Mouse (Mus musculus) liver, adult 2 months (tissue): ENCODE measurements at regions not wholly inside any gene's neighbourhood (a gene's known extent, or its start where the extent isn't known, plus 50 kb on each side); places are given as distances from the start of the nearest gene placed in this dataset.

Source experiments
- DNase-seq: peaks from one replicate; pipeline ENCODE4 v3.0.0-alpha.2; 2011; ENCODE audit warnings: low read depth, low spot score; ENCODE audit errors: extremely low read depth
- H3K27ac ChIP-seq: fragments of 200-500 bp; replicated peaks from 2 replicates; pipeline ENCODE4 v1.5.1; 2012; ENCODE audit warnings: low read depth, mild to moderate bottlenecking, control low read depth, inconsistent platforms, low read length; ENCODE audit not compliant: insufficient read depth
- H3K27me3 ChIP-seq: fragments of 200-500 bp; 2 replicates; pipeline ENCODE4 v1.6.1; 2012; ENCODE audit warnings: mild to moderate bottlenecking, moderate library complexity, low read length, inconsistent platforms; ENCODE audit not compliant: control insufficient read depth, insufficient read depth
- H3K36me3 ChIP-seq: fragments of 200-500 bp; 2 replicates; pipeline ENCODE4 v1.6.1; 2012; ENCODE audit warnings: low read length, inconsistent platforms; ENCODE audit not compliant: control insufficient read depth, insufficient read depth
- H3K4me1 ChIP-seq: fragments of 200-500 bp; 2 replicates; pipeline ENCODE4 v1.6.1; 2011; ENCODE audit warnings: low read length; ENCODE audit not compliant: control insufficient read depth, insufficient read depth
- H3K4me3 ChIP-seq: fragments of 200-500 bp; 2 replicates; pipeline ENCODE4 v1.5.1; 2011; ENCODE audit warnings: low read depth, mild to moderate bottlenecking, control low read depth, low read length, moderate library complexity; ENCODE audit not compliant: insufficient read depth
- H3K79me2 ChIP-seq: fragments of 200-500 bp; 2 replicates; pipeline ENCODE4 v1.6.1; 2012; ENCODE audit warnings: inconsistent platforms, mild to moderate bottlenecking, low read length, moderate library complexity; ENCODE audit not compliant: control insufficient read depth, insufficient read depth
- H3K9ac ChIP-seq: fragments of 200-500 bp; 2 replicates; pipeline ENCODE4 v1.6.1; 2012; ENCODE audit warnings: low read depth, mild to moderate bottlenecking, control low read depth, inconsistent platforms, low read length
- CTCF ChIP-seq: fragments of 200-500 bp; IDR thresholded peaks from 2 replicates; pipeline ENCODE4 v1.5.1; 2011; ENCODE audit warnings: low read depth, low read length, control low read depth
- POLR2A ChIP-seq: fragments of 200-500 bp; IDR thresholded peaks from 2 replicates; pipeline ENCODE4 v1.6.1; 2011; ENCODE audit warnings: low read length, control low read depth; ENCODE audit not compliant: insufficient read depth; ENCODE audit errors: extremely low read depth
- WGBS: fragments of 180-500 bp; shearing (Covaris S2); methylation state at CpG from one replicate; pipeline ENCODE4 v1.1.7; 2018; 5-methylcytosine and 5-hydroxymethylcytosine counted together

DNA sequence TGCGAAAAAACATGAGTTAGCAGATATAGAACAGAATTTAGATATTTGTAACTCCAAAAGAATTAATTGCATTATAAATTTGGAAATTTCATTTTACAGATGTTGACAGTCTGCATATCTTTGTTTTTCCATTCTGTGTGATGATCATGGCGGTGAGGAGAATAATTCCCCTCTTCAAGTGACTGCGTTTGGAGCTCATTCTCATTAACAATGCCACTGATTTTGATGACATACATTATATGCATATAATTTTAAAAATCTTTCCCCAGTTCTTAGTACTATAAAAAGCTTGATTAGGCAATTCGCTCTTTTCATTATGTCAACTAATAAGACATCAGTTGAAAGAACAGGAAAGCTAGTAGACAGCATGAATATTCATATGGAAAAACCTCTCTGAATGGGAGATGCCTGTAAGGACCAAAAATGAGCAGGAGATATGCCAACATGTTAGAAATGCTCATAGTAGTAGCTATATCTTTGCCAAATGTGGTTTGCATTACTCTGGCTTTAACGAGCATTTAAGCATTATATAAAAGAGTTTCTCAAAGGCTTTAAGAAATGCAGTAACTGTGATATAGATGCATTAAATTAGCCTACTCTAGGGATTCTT lies 849.2 kb upstream of the Cldn34c4 start:
- Histone ChIP-seq H3K27me3 (no peaks in the 10 kb centered on the region), H3K27ac (no peak overlapping the region), H3K4me1 (no peaks in the 10 kb centered on the region), H3K36me3 (no peaks in the 10 kb centered on the region), H3K79me2 (no peaks in the 10 kb centered on the region), H3K9ac (no peak overlapping the region), H3K4me3 (no peak overlapping the region)
- no peak for TF ChIP-seq POLR2A
- TF ChIP-seq CTCF, result no peak
- DNase-seq, result no peak
- WGBS, result 81% methylated on average over 5 of the region's 5 CpGs

DNA sequence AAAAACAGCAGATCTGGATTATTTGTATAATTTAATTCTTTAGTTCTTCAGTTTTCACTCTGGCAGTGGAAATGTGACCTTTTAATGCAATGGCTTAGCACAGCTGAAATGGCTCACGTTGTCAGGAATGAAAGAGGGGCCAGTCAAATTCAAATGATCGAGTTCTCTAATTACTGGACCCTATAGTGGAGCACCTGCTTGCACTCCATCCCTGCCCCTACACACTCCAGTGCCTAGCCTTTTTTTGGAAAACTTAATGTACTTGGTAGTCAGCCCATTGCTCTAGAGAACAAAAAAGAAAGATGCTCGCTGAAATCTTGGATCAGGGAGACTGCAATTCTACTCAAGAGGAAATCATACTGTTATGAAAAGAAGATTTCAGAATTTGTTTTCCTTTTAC lies 841.0 kb upstream of the Cldn34c4 start:
- Histone ChIP-seq H3K79me2 (no peaks in the 10 kb centered on the region), H3K4me3 (no peak overlapping the region), H3K4me1 (no peaks in the 10 kb centered on the region), H3K27me3 (no peaks in the 10 kb centered on the region), H3K9ac (no peak overlapping the region), H3K36me3 (no peaks in the 10 kb centered on the region), H3K27ac (no peak overlapping the region)
- 55% methylated on average over 3 of the region's 3 CpGs for WGBS
- DNase-seq, result no peak
- no peak for TF ChIP-seq CTCF
- TF ChIP-seq POLR2A, result no peak

- H3K4me3 ChIP-seq, result no peak overlapping the region
- DNase-seq, result peak; percentile 5
- WGBS, result 15% methylated on average over 5 of the region's 5 CpGs
- no peaks in the 10 kb centered on the region for H3K4me1 ChIP-seq
- no peaks in the 10 kb centered on the region for H3K36me3 ChIP-seq
- H3K79me2 ChIP-seq, result no peaks in the 10 kb centered on the region
- H3K27ac ChIP-seq, result no peak overlapping the region
- H3K9ac ChIP-seq, result no peak overlapping the region
- no peaks in the 10 kb centered on the region for H3K27me3 ChIP-seq
- TF ChIP-seq CTCF (no peak), POLR2A (no peak)
Measured at GRCm38 (mm10) chrX:128576269-128576871, 840.0 kb upstream of the Cldn34c4 start.
